1 mouse cellular context compared by ENCODE assay signal in the genomic region with DNA sequence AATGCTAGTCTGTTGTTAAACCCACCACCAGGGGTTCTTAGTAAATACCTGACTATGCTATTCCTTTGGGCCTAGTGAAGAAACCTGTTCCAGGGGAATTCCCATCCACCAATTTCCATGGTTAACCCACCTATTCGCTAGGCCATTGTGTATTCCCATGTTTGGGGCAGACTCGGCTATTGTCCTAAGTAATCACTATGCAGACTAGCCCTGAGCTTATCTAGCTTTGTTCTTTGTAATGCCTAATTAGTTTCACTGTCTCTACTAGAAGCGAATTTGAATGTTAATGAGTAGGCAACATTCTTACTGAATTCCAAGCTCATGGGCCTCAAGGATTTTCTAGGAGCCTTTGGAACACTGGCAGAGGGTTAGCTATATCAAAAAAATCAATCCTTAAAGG. TPM values are rescaled to one million over a fixed set of nuclear protein-coding genes. Genes with fewer than 3 reads are reported as not detected.
"Had no signal": no experiment of that assay in that cellular context is flagged by ENCODE, and none has a peak within 500 bp of the region (broad histone marks: within the 10 kb centered on the region; RNA-seq: fewer than 3 reads in every experiment).

No protein-coding gene starts in this region.

RNA-seq across cellular contexts. Expression of a gene that starts 1.3 kb away (rescaled TPM):
- total RNA-seq: neutrophil, adult 5-6 weeks had no signal

RNA-seq across cellular contexts. Expression of a gene that starts 37.1 kb away (rescaled TPM):
- total RNA-seq: neutrophil, adult 5-6 weeks had no signal
